Mouse (Mus musculus) small intestine, adult 2 months (tissue): Measurements from ENCODE around the gene Dyrk1b.
A peak's percentile ranks its signal among the peaks of the same experiment; 100 is the strongest.

ENCODE experiments used
- CTCF ChIP-seq: fragments of 200-500 bp; IDR thresholded peaks from 2 replicates; pipeline ENCODE4 v1.5.1; 2012; ENCODE audit warnings: low read depth, mild to moderate bottlenecking, control low read depth, inconsistent platforms, low read length, moderate library complexity, mixed read lengths; ENCODE audit not compliant: insufficient replicate concordance, insufficient read length; ENCODE audit errors: extremely low read depth
- POLR2A ChIP-seq: fragments of 200-500 bp; IDR thresholded peaks from 2 replicates; pipeline ENCODE4 v1.6.1; 2012; ENCODE audit warnings: low read depth, mild to moderate bottlenecking, control low read depth, inconsistent platforms, low read length, moderate library complexity

- TF ChIP-seq CTCF (peak; percentile 18; the same call in 1 of the 2 replicates), POLR2A (no peak)
These were observed 13.9 kb upstream of the Dyrk1b start for GRCm38 (mm10) chr7:28165406-28165805.
